Mouse (Mus musculus) hindbrain, postnatal 0 days (tissue): ENCODE results near the gene Kifc1. TPM values are rescaled to one million over a fixed set of nuclear protein-coding genes. Genes with fewer than 3 reads are reported as not detected.
"Not testable (repeated sequence)": the region's sequence is repeated elsewhere in the genome, so short reads cannot be mapped to it uniquely, and the experiment has no call there.

Experiments used
- ATAC-seq: fragments of 200-750 bp; cut with Nextera tagmentation; 2 replicates; pipeline ENCODE4 v1.8.0; 2017; ENCODE audit warnings: mild to moderate bottlenecking, moderate TSS enrichment, moderate library complexity
- DNase-seq: peaks from one replicate; pipeline ENCODE4 v3.0.0-alpha.2; 2015; ENCODE audit warnings: low spot score
- H3K27ac ChIP-seq: fragments of 300-500 bp; sonication (generic); 2 replicates; pipeline ENCODE4 v1.5.1; 2014; ENCODE audit warnings: mild to moderate bottlenecking
- H3K27me3 ChIP-seq: fragments of 300-500 bp; sonication (generic); 2 replicates; pipeline ENCODE4 v1.6.1; 2014; ENCODE audit warnings: low read length, mixed read lengths; ENCODE audit not compliant: insufficient read depth
- H3K36me3 ChIP-seq: fragments of 300-500 bp; sonication (generic); 2 replicates; pipeline ENCODE4 v1.6.1; 2014; ENCODE audit warnings: low read length, mixed read lengths; ENCODE audit not compliant: insufficient read depth
- H3K4me1 ChIP-seq: fragments of 300-500 bp; sonication (generic); 2 replicates; pipeline ENCODE4 v1.6.1; 2014; ENCODE audit warnings: antibody characterized with exemption, low read length, mixed read lengths; ENCODE audit not compliant: insufficient read depth
- H3K4me2 ChIP-seq: fragments of 300-500 bp; sonication (generic); 2 replicates; pipeline ENCODE4 v1.6.1; 2014; ENCODE audit warnings: low read depth, mild to moderate bottlenecking, low read length, moderate library complexity, mixed read lengths
- H3K4me3 ChIP-seq: fragments of 300-500 bp; sonication (generic); 2 replicates; pipeline ENCODE4 v1.5.1; 2014; ENCODE audit warnings: low read length
- H3K9ac ChIP-seq: fragments of 300-500 bp; sonication (generic); replicated peaks from 2 replicates; pipeline ENCODE4 v1.6.1; 2014; ENCODE audit warnings: mild to moderate bottlenecking, low read length, moderate library complexity, mixed read lengths
- H3K9me3 ChIP-seq: fragments of 300-500 bp; sonication (generic); 2 replicates; pipeline ENCODE4 v1.6.1; 2016; ENCODE audit warnings: low read length, mixed read lengths
- CTCF ChIP-seq: IDR thresholded peaks from 2 replicates; pipeline ENCODE4 v1.5.1; 2016; ENCODE audit warnings: antibody characterized with exemption, control low read depth, low read depth
- WGBS: fragments of 180-500 bp; shearing (Covaris S2); extraction: QIAGEN DNeasy Blood & Tissue Kit; methylation state at CpG from one replicate; pipeline ENCODE4 v1.1.7; 2014; 5-methylcytosine and 5-hydroxymethylcytosine counted together
- polyA plus RNA-seq: library from polyadenylated mRNA; unstranded; fragments of >200 nt; fragmentation: Nextera tagmentation; extraction: Ambion mirVana; gene quantifications from 2 replicates; pipeline ENCODE4 v1.2.1, GENCODE M21; 2015
- total RNA-seq: library from RNA; depleted of rRNA; stranded (reverse); fragments of >200 nt; gene quantifications from 2 replicates; pipeline ENCODE4 v1.2.3, GENCODE M21; 2014

Kifc1 gene
- total and polyA plus RNA-seq, 2 experiments from 2014 or later: 2.0 to 5.8 TPM

DNA sequence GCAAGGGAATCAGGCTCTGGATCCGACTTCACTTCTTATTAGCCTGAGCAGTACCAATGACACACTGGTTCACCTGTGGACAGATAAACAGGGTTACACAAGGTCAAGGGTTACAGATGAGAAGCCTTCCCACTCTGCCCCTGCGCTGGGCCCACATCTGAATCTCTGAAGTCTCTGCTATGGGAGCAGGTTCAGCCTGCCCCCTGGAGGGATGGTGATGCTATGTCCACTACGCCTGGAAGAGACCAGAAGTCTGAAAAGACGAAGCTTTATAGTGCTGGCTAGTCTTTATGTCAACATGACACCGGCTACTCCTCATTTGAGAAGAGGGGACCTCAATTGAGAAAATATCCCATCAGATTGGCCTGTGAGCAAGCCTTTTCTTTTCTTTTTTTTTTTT, 14.7 kb downstream of the Kifc1 start:
- not testable (repeated sequence) for DNase-seq, H3K4me3 ChIP-seq, ATAC-seq, H3K4me2 ChIP-seq, H3K9me3 ChIP-seq, H3K27ac ChIP-seq, H3K27me3 ChIP-seq, H3K4me1 ChIP-seq, H3K36me3 ChIP-seq, H3K9ac ChIP-seq
- WGBS: 79% methylated on average over 5 of the region's 5 CpGs
- TF ChIP-seq CTCF: peak; percentile 15; the same call in 1 of the 2 replicates

DNA sequence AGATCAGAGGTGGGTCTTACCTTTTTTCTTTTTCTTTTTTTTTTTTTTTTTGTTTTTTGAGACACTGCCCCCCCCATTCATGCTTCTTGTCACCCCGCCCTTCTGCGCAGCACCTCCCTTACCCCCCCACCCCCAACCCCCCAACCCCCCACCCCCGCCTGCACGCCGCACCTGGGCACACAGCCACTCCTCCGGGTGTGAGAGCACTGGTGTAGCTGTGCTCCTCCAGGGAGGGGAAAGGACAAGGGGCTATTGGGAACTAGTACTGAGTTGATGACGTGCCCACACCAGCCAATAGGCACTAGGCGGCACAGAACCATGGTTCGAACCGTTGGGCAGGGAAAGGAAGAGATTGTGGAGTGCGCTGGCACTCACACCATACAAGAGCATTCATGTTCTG, 16.1 kb downstream of the Kifc1 start:
- ATAC-seq (no peak), DNase-seq (no peak)
- TF ChIP-seq CTCF: no peak
- no peak overlapping the region for H3K9ac ChIP-seq
- no peaks in the 10 kb centered on the region for H3K9me3 ChIP-seq
- no peaks in the 10 kb centered on the region for H3K36me3 ChIP-seq
- 88% methylated on average over 11 of the region's 11 CpGs for WGBS
- H3K4me2 ChIP-seq: no peak overlapping the region
- H3K4me1 ChIP-seq: no peaks in the 10 kb centered on the region
- H3K4me3 ChIP-seq: no peak overlapping the region
- H3K27me3 ChIP-seq: no peaks in the 10 kb centered on the region
- H3K27ac ChIP-seq: no peak overlapping the region

- 67% methylated on average over 3 of the region's 12 CpGs for WGBS
- not testable (repeated sequence) for H3K27ac ChIP-seq, H3K9me3 ChIP-seq, H3K9ac ChIP-seq, H3K36me3 ChIP-seq, H3K4me1 ChIP-seq, ATAC-seq, DNase-seq, H3K4me2 ChIP-seq, H3K4me3 ChIP-seq, H3K27me3 ChIP-seq
Measured at GRCm38 (mm10) chr17:33873537-33873936, 16.9 kb downstream of the Kifc1 start, which contains the start of gene Gm7029. Gene Gm7029, plus strand, starts transcription at chr17:33873837.

DNA sequence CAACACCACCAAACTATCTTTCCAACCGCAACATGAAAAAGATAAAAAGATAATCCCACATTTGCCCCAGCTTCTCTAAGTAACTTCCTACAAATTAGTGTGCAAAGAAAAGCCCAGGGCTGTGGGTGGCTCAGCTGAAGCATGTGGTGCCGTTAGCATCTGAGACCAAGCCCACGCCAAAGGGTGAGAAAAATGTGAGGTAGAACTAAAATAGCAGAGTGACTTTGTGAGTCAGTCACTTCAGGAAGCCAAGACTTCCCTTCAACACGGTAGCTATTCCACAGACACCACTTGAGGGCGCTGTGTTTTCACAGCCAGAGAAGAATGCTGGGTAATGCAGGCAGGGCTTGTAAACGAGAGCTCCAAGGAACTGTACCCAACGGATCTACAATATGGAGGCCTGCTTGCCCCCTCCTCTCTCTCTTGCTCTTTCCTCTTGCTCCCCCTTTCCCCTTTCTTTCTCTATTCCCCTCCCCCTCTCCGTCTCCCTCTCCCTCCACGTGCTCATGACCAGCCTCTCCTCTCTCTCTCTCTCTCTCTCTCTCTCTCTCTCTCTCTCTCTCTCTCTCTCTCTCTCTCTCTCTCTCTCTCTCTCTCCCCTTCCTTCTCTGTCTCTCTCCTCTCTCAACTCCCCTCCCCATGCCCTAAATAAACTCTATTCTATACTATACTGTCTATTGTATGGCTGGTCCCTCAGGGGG, 25.0 kb downstream of the Kifc1 start:
- ATAC-seq (no peak), DNase-seq (peak; percentile 18)
- 37% methylated on average over 9 of the region's 9 CpGs for WGBS
- no peak overlapping the region for H3K4me2 ChIP-seq
- no peaks in the 10 kb centered on the region for H3K27me3 ChIP-seq
- no peaks in the 10 kb centered on the region for H3K36me3 ChIP-seq
- no peaks in the 10 kb centered on the region for H3K4me1 ChIP-seq
- H3K9ac ChIP-seq: no peak overlapping the region
- H3K9me3 ChIP-seq: no peaks in the 10 kb centered on the region
- H3K4me3 ChIP-seq: no peak overlapping the region
- TF ChIP-seq CTCF: peak; percentile 50
- H3K27ac ChIP-seq: no peak overlapping the region

- no peaks in the 10 kb centered on the region for H3K36me3 ChIP-seq
- no peak overlapping the region for H3K4me2 ChIP-seq
- no peaks in the 10 kb centered on the region for H3K9me3 ChIP-seq
- H3K4me3 ChIP-seq: no peak overlapping the region
- DNase-seq (no peak), ATAC-seq (no peak)
- no peak overlapping the region for H3K9ac ChIP-seq
- no peak for TF ChIP-seq CTCF
- no peaks in the 10 kb centered on the region for H3K27me3 ChIP-seq
- H3K27ac ChIP-seq: no peak overlapping the region
- 46% methylated on average over 4 of the region's 4 CpGs for WGBS
- H3K4me1 ChIP-seq: no peaks in the 10 kb centered on the region
Measured at GRCm38 (mm10) chr17:33857816-33858215, 32.6 kb downstream of the Kifc1 start.

GRCm38 (mm10) chr17:33851331-33851730, 39.1 kb downstream of the Kifc1 start:
- Histone ChIP-seq H3K9me3 (no peaks in the 10 kb centered on the region), H3K27ac (no peak overlapping the region), H3K4me2 (no peak overlapping the region), H3K27me3 (no peaks in the 10 kb centered on the region), H3K36me3 (no peaks in the 10 kb centered on the region), H3K9ac (no peak overlapping the region), H3K4me3 (no peak overlapping the region), H3K4me1 (no peaks in the 10 kb centered on the region)
- no peak for ATAC-seq
- WGBS: 86% methylated on average over 1 of the region's 1 CpGs
- no peak for TF ChIP-seq CTCF
- DNase-seq: no peak

GRCm38 (mm10) chr17:33848139-33848538, 42.3 kb downstream of the Kifc1 start:
- no peaks in the 10 kb centered on the region for H3K9me3 ChIP-seq
- DNase-seq: no peak
- TF ChIP-seq CTCF: no peak
- H3K4me3 ChIP-seq: no peak overlapping the region
- H3K27ac ChIP-seq: no peak overlapping the region
- 84% methylated on average over 8 of the region's 8 CpGs for WGBS
- peaks cover 7% of the 10 kb centered on the region; the same call in 1 of the 2 replicates for H3K4me1 ChIP-seq
- H3K27me3 ChIP-seq: no peaks in the 10 kb centered on the region
- H3K9ac ChIP-seq: no peak overlapping the region
- ATAC-seq: no peak
- H3K4me2 ChIP-seq: no peak overlapping the region
- no peaks in the 10 kb centered on the region for H3K36me3 ChIP-seq
